Mouse (Mus musculus): ENCODE data around the gene Olfr657.

Gene Olfr657

GRCm38 (mm10) chr7:104624494-104624893 is at the start of gene Olfr657:
Gene Olfr657, plus strand, starts transcription at chr7:104624794.
- DNase-seq (ENCODE audit: low read depth, low spot score), result no peak

- DNase-seq (ENCODE audit: low read depth, low spot score), result no peak
Measured at GRCm38 (mm10) chr7:104577014-104577413, 47.6 kb upstream of the Olfr657 start, which contains the start of gene Olfr653. Gene Olfr653, plus strand, starts transcription at chr7:104577314.

GRCm38 (mm10) chr7:104580846-104581245 is 43.7 kb upstream of the Olfr657 start:
- DNase-seq (ENCODE audit: low read depth, low spot score), result no peak

- DNase-seq (ENCODE audit: low read depth, low spot score), result no peak
Measured at GRCm38 (mm10) chr7:104581429-104581828, 43.2 kb upstream of the Olfr657 start.

- no peak for DNase-seq (ENCODE audit: low read depth, low spot score)
Measured at GRCm38 (mm10) chr7:104586725-104587124, 37.9 kb upstream of the Olfr657 start, which contains the start of gene Olfr654. Gene Olfr654, plus strand, starts transcription at chr7:104587025.

- DNase-seq (ENCODE audit: low read depth, low spot score), result no peak
Measured at GRCm38 (mm10) chr7:104588274-104588673, 36.3 kb upstream of the Olfr657 start.

GRCm38 (mm10) chr7:104601679-104602078 is 22.9 kb upstream of the Olfr657 start, which contains the start of gene Olfr655:
Gene Olfr655, minus strand, starts transcription at chr7:104601779.
- no peak for DNase-seq (ENCODE audit: low read depth, low spot score)

GRCm38 (mm10) chr7:104603173-104603572 is 21.4 kb upstream of the Olfr657 start:
- DNase-seq (ENCODE audit: low read depth, low spot score), result no peak

- no peak for DNase-seq (ENCODE audit: low read depth, low spot score)
Measured at GRCm38 (mm10) chr7:104604727-104605126, 19.9 kb upstream of the Olfr657 start.

GRCm38 (mm10) chr7:104613655-104614054 is 10.9 kb upstream of the Olfr657 start, which contains the start of gene Olfr656:
Gene Olfr656, plus strand, starts transcription at chr7:104613955.
- DNase-seq (ENCODE audit: low read depth, low spot score), result no peak

GRCm38 (mm10) chr7:104646841-104647482 is 22.4 kb downstream of the Olfr657 start, which contains the start of gene Olfr658:
Gene Olfr658, minus strand, starts transcription at chr7:104647305.
- DNase-seq (ENCODE audit: low read depth, low spot score), result no peak

- DNase-seq (ENCODE audit: low read depth, low spot score), result no peak
Measured at GRCm38 (mm10) chr7:104666453-104666852, 41.9 kb downstream of the Olfr657 start, which contains the start of gene Olfr659. Gene Olfr659, plus strand, starts transcription at chr7:104666753.

GRCm38 (mm10) chr7:104686201-104686600 is 61.6 kb downstream of the Olfr657 start, which contains the start of gene Olfr661:
Gene Olfr661, plus strand, starts transcription at chr7:104686501.
- DNase-seq (ENCODE audit: low read depth, low spot score), result no peak

Data from retina, adult 2 months (tissue).